Mouse (Mus musculus) forebrain, postnatal 0 days (tissue): Measurements from ENCODE around the gene Thoc5. TPM values are rescaled to one million over a fixed set of nuclear protein-coding genes. Genes with fewer than 3 reads are reported as not detected.
A peak's percentile ranks its signal among the peaks of the same experiment; 100 is the strongest.

Experiments used
- ATAC-seq: fragments of 200-750 bp; cut with Nextera tagmentation; 2 replicates; pipeline ENCODE4 v1.8.0; 2017; ENCODE audit warnings: mild to moderate bottlenecking, moderate library complexity
- DNase-seq: peaks from one replicate; pipeline ENCODE4 v3.0.0-alpha.2; 2015
- H3K27ac ChIP-seq: fragments of 300-500 bp; sonication (generic); 2 replicates; pipeline ENCODE4 v1.5.1; 2014; ENCODE audit warnings: low read depth, mild to moderate bottlenecking, antibody characterized with exemption, low read length, moderate library complexity, mixed read lengths
- H3K27me3 ChIP-seq: fragments of 300-500 bp; sonication (generic); 2 replicates; pipeline ENCODE4 v1.6.1; 2014; ENCODE audit warnings: mild to moderate bottlenecking, low read length, mixed read lengths; ENCODE audit not compliant: insufficient read depth
- H3K36me3 ChIP-seq: fragments of 300-500 bp; sonication (generic); 2 replicates; pipeline ENCODE4 v1.6.1; 2014; ENCODE audit warnings: mild to moderate bottlenecking, moderate library complexity; ENCODE audit not compliant: insufficient read depth
- H3K4me1 ChIP-seq: fragments of 300-500 bp; sonication (generic); 2 replicates; pipeline ENCODE4 v1.6.1; 2014; ENCODE audit warnings: antibody characterized with exemption; ENCODE audit not compliant: insufficient read depth
- H3K4me2 ChIP-seq: fragments of 300-500 bp; sonication (generic); 2 replicates; pipeline ENCODE4 v1.6.1; 2014; ENCODE audit warnings: low read depth, mild to moderate bottlenecking, moderate library complexity
- H3K4me3 ChIP-seq: fragments of 300-500 bp; sonication (generic); 2 replicates; pipeline ENCODE4 v1.5.1; 2014; ENCODE audit warnings: low read depth, low read length, mixed read lengths
- H3K9ac ChIP-seq: fragments of 300-500 bp; sonication (generic); 2 replicates; pipeline ENCODE4 v1.6.1; 2014; ENCODE audit warnings: mild to moderate bottlenecking
- H3K9me3 ChIP-seq: fragments of 300-500 bp; sonication (generic); 2 replicates; pipeline ENCODE4 v1.6.1; 2016; ENCODE audit warnings: low read length
- CTCF ChIP-seq: sonication (generic); IDR thresholded peaks from 2 replicates; pipeline ENCODE4 v1.5.1; 2016; ENCODE audit warnings: antibody characterized with exemption, control low read depth, low read depth
- WGBS: fragments of 180-500 bp; shearing (Covaris S2); extraction: QIAGEN DNeasy Blood & Tissue Kit; methylation state at CpG from one replicate; pipeline ENCODE4 v1.1.7; 2014; 5-methylcytosine and 5-hydroxymethylcytosine counted together
- microRNA-seq, 2 experiments: library from miRNA; unstranded; fragments of <30 nt; microRNA quantifications; one replicate each; pipeline ENCODE4; 2016
- polyA plus RNA-seq: library from polyadenylated mRNA; unstranded; fragments of >200 nt; fragmentation: Nextera tagmentation; extraction: Ambion mirVana; gene quantifications from 2 replicates; pipeline ENCODE4 v1.2.1, GENCODE M21; 2015
- total RNA-seq: library from RNA; depleted of rRNA; stranded (reverse); fragments of >200 nt; gene quantifications from 2 replicates; pipeline ENCODE4 v1.2.3, GENCODE M21; 2014; rRNA removed

The Thoc5 gene
- total and polyA plus RNA-seq, 2 experiments from 2014 or later, result 52.2 to 55.7 TPM

- no peaks in the 10 kb centered on the region for H3K27me3 ChIP-seq
- 84% methylated on average over 2 of the region's 2 CpGs for WGBS
- H3K9ac ChIP-seq, result no peak overlapping the region
- no peak for TF ChIP-seq CTCF
- H3K4me2 ChIP-seq, result no peak overlapping the region
- no peaks in the 10 kb centered on the region for H3K9me3 ChIP-seq
- DNase-seq, result no peak
- H3K27ac ChIP-seq, result no peak overlapping the region
- no peak overlapping the region for H3K4me3 ChIP-seq
- H3K4me1 ChIP-seq, result no peaks in the 10 kb centered on the region
- no peaks in the 10 kb centered on the region for H3K36me3 ChIP-seq
- ATAC-seq, result no peak
These were observed 78.7 kb downstream of the Thoc5 start for GRCm38 (mm10) chr11:4973871-4974256.

- no peak for TF ChIP-seq CTCF
- Histone ChIP-seq H3K27me3 (no peaks in the 10 kb centered on the region), H3K4me2 (no peak overlapping the region), H3K4me1 (no peaks in the 10 kb centered on the region), H3K9ac (no peak overlapping the region), H3K4me3 (no peak overlapping the region), H3K9me3 (no peaks in the 10 kb centered on the region), H3K27ac (no peak overlapping the region), H3K36me3 (no peaks in the 10 kb centered on the region)
- 80% methylated on average over 11 of the region's 11 CpGs for WGBS
- DNase-seq (no peak), ATAC-seq (no peak)
These were observed 79.4 kb downstream of the Thoc5 start for GRCm38 (mm10) chr11:4974376-4975122.

GRCm38 (mm10) chr11:4975623-4976022 is 80.5 kb downstream of the Thoc5 start:
- no peak overlapping the region for H3K4me3 ChIP-seq
- WGBS, result 10% methylated on average over 14 of the region's 14 CpGs
- H3K27me3 ChIP-seq, result no peaks in the 10 kb centered on the region
- H3K4me2 ChIP-seq, result no peak overlapping the region
- TF ChIP-seq CTCF, result peak; percentile 78
- H3K36me3 ChIP-seq, result no peaks in the 10 kb centered on the region
- H3K4me1 ChIP-seq, result no peaks in the 10 kb centered on the region
- peak; percentile 37; the same call in 1 of the 2 replicates for ATAC-seq
- H3K9ac ChIP-seq, result no peak overlapping the region
- DNase-seq, result peak; percentile 70
- H3K27ac ChIP-seq, result no peak overlapping the region
- no peaks in the 10 kb centered on the region for H3K9me3 ChIP-seq

Small RNA genes within 50 kb of the gene (microRNA-seq; reads per million reads assigned to microRNA genes)
- gene Mir6918, result 1.2 to 1.3 reads per million in 2 experiments

Other genes starting within 250 kb of the Thoc5 start
- gene Uqcr10, start 191.0 kb upstream of the Thoc5 start, total RNA-seq, result 171 and 220 TPM in 2 replicates
- 797 and 1,037 TPM in 2 replicates for gene Uqcr10, start 191.0 kb upstream of the Thoc5 start, polyA plus RNA-seq
- gene Zmat5, start 190.6 kb upstream of the Thoc5 start, total RNA-seq, result 20.6 and 29.5 TPM in 2 replicates
- gene Zmat5, start 190.6 kb upstream of the Thoc5 start, polyA plus RNA-seq, result 62.6 and 78.7 TPM in 2 replicates
- 5.3 and 5.5 TPM in 2 replicates for gene Cabp7, start 148.5 kb upstream of the Thoc5 start, total RNA-seq
- gene Cabp7, start 148.5 kb upstream of the Thoc5 start, polyA plus RNA-seq, result 1.3 and 1.6 TPM in 2 replicates
- 97.3 and 121 TPM in 2 replicates for gene Nf2, start 45.8 kb upstream of the Thoc5 start, total RNA-seq
- gene Nf2, start 45.8 kb upstream of the Thoc5 start, polyA plus RNA-seq, result 49.3 and 57.8 TPM in 2 replicates
- 125 and 146 TPM in 2 replicates for gene Nipsnap1, start 21.4 kb upstream of the Thoc5 start, total RNA-seq
- gene Nipsnap1, start 21.4 kb upstream of the Thoc5 start, polyA plus RNA-seq, result 116 and 128 TPM in 2 replicates
- gene Nefh, start 52.7 kb downstream of the Thoc5 start, total RNA-seq, result 2.7 and 3.3 TPM in 2 replicates
- 2.2 and 3.3 TPM in 2 replicates for gene Nefh, start 52.7 kb downstream of the Thoc5 start, polyA plus RNA-seq
- 84.7 and 95.6 TPM in 2 replicates for gene Ap1b1, start 91.5 kb downstream of the Thoc5 start, total RNA-seq
- 64.8 and 78.8 TPM in 2 replicates for gene Ap1b1, start 91.5 kb downstream of the Thoc5 start, polyA plus RNA-seq
- gene Rasl10a, start 162.8 kb downstream of the Thoc5 start, total RNA-seq, result 2.3 and 6.8 TPM in 2 replicates
- gene Rasl10a, start 162.8 kb downstream of the Thoc5 start, polyA plus RNA-seq, result 4.5 and 5.3 TPM in 2 replicates
- gene Gas2l1, start 170.0 kb downstream of the Thoc5 start, total RNA-seq, result 25.9 and 30.7 TPM in 2 replicates
- 18.7 and 23.3 TPM in 2 replicates for gene Gas2l1, start 170.0 kb downstream of the Thoc5 start, polyA plus RNA-seq
- 31.0 and 34.5 TPM in 2 replicates for gene Rhbdd3, start 203.6 kb downstream of the Thoc5 start, total RNA-seq
- gene Rhbdd3, start 203.6 kb downstream of the Thoc5 start, polyA plus RNA-seq, result 33.3 and 36.6 TPM in 2 replicates
- 271 and 355 TPM in 2 replicates for gene Ewsr1, start 203.9 kb downstream of the Thoc5 start, total RNA-seq
- 362 and 390 TPM in 2 replicates for gene Ewsr1, start 203.9 kb downstream of the Thoc5 start, polyA plus RNA-seq